Mouse (Mus musculus): ENCODE measurements around the gene Wnt9a. TPM values are rescaled to one million over a fixed set of nuclear protein-coding genes. Genes with fewer than 3 reads are reported as not detected.

Wnt9a gene
- polyA plus RNA-seq, 2 experiments, result 0.04 to 0.12 TPM

GRCm38 (mm10) chr11:59338736-59339120 lies 32.0 kb downstream of the Wnt9a start:
- H3K4me2 ChIP-seq (ENCODE audit: low read depth), result no peak overlapping the region
- no peak overlapping the region for H3K27ac ChIP-seq
- ATAC-seq (ENCODE audit: insufficient read depth) (no peak), DNase-seq (ENCODE audit: low read depth in 3 of 3, low spot score in 3 of 3) (no peak)
- H3K9me3 ChIP-seq (ENCODE audit: control insufficient read depth, low read length), result no peaks in the 10 kb centered on the region
- H3K4me3 ChIP-seq (ENCODE audit: insufficient read depth in 1 of 2, low read depth in 2 of 2, low read length in 2 of 2), result no peak overlapping the region
- TF ChIP-seq EP300 (IDR thresholded peaks at IDR 0.05; ENCODE audit: low read depth), result no peak
- no peak for TF ChIP-seq CTCF (IDR thresholded peaks at IDR 0.05; ENCODE audit: low read depth)
- H3K4me1 ChIP-seq (replicated peaks; ENCODE audit: control insufficient read depth in 2 of 2, insufficient read depth in 2 of 2, low read length in 1 of 2), result no peaks in the 10 kb centered on the region
- H3K9ac ChIP-seq (replicated peaks), result no peak overlapping the region
- H3K36me3 ChIP-seq (replicated peaks; ENCODE audit: control insufficient read depth, insufficient read depth, low read depth), result no peaks in the 10 kb centered on the region
- no peaks in the 10 kb centered on the region for H3K27me3 ChIP-seq (ENCODE audit: control insufficient read depth, insufficient read depth, low read length)
- WGBS (ENCODE audit: insufficient replicate concordance), result 54% methylated on average over 2 of the region's 2 CpGs

DNA sequence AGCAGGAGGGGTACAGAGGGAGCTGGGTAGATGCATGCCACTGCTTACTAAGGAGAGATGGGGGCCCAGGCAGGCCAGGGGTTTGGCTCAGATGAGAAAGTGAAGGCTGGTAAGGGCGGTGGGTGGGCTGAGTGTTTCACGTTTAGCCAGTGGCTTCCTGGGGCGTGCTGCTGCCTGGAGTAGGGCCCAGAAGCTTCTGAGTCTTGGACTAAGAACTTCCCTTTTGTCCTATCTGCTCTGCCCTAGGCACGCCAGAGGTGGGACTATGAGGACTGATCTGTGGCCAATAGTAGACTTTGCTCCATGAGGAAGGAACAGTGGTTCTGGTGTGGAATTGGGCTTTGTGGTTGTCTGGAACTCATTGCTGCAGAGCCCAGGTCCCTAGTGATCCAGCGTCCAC lies 36.2 kb downstream of the Wnt9a start:
- H3K36me3 ChIP-seq (replicated peaks; ENCODE audit: control insufficient read depth, insufficient read depth, low read depth), result no peaks in the 10 kb centered on the region
- ATAC-seq (ENCODE audit: insufficient read depth) (no peak), DNase-seq (ENCODE audit: low read depth in 3 of 3, low spot score in 3 of 3) (no peak)
- H3K9me3 ChIP-seq (ENCODE audit: control insufficient read depth, low read length), result no peaks in the 10 kb centered on the region
- no peak for TF ChIP-seq EP300 (IDR thresholded peaks at IDR 0.05; ENCODE audit: low read depth)
- TF ChIP-seq CTCF (IDR thresholded peaks at IDR 0.05; ENCODE audit: low read depth), result no peak
- no peak overlapping the region for H3K4me3 ChIP-seq (ENCODE audit: insufficient read depth in 1 of 2, low read depth in 2 of 2, low read length in 2 of 2)
- WGBS (ENCODE audit: insufficient replicate concordance), result 23% methylated on average over 5 of the region's 5 CpGs
- H3K27ac ChIP-seq, result no peak overlapping the region
- no peak overlapping the region for H3K9ac ChIP-seq (replicated peaks)
- no peaks in the 10 kb centered on the region for H3K27me3 ChIP-seq (ENCODE audit: control insufficient read depth, insufficient read depth, low read length)
- no peak overlapping the region for H3K4me2 ChIP-seq (ENCODE audit: low read depth)
- H3K4me1 ChIP-seq (replicated peaks; ENCODE audit: control insufficient read depth in 2 of 2, insufficient read depth in 2 of 2, low read length in 1 of 2), result no peaks in the 10 kb centered on the region

GRCm38 (mm10) chr11:59346166-59346910 lies 39.6 kb downstream of the Wnt9a start:
- no peak for DNase-seq (ENCODE audit: low read depth in 3 of 3, low spot score in 3 of 3)
- WGBS (ENCODE audit: insufficient replicate concordance), result 52% methylated on average over 11 of the region's 11 CpGs
- no peaks in the 10 kb centered on the region for H3K9me3 ChIP-seq (ENCODE audit: control insufficient read depth, low read length)
- H3K4me2 ChIP-seq (ENCODE audit: low read depth), result no peak overlapping the region
- H3K36me3 ChIP-seq (replicated peaks; ENCODE audit: control insufficient read depth, insufficient read depth, low read depth), result no peaks in the 10 kb centered on the region
- ATAC-seq (ENCODE audit: insufficient read depth), result no peak
- H3K27me3 ChIP-seq (ENCODE audit: control insufficient read depth, insufficient read depth, low read length), result no peaks in the 10 kb centered on the region
- no peak overlapping the region for H3K4me3 ChIP-seq (ENCODE audit: insufficient read depth in 1 of 2, low read depth in 2 of 2, low read length in 2 of 2)
- H3K27ac ChIP-seq, result no peak overlapping the region
- no peak overlapping the region for H3K9ac ChIP-seq (replicated peaks)
- TF ChIP-seq EP300 (IDR thresholded peaks at IDR 0.05; ENCODE audit: low read depth) (no peak), CTCF (IDR thresholded peaks at IDR 0.05; ENCODE audit: low read depth) (no peak)
- H3K4me1 ChIP-seq (replicated peaks; ENCODE audit: control insufficient read depth in 2 of 2, insufficient read depth in 2 of 2, low read length in 1 of 2), result no peaks in the 10 kb centered on the region

- 65% methylated on average over 2 of the region's 2 CpGs for WGBS (ENCODE audit: insufficient replicate concordance)
- no peak overlapping the region for H3K9ac ChIP-seq (replicated peaks)
- TF ChIP-seq CTCF (IDR thresholded peaks at IDR 0.05; ENCODE audit: low read depth) (no peak), EP300 (IDR thresholded peaks at IDR 0.05; ENCODE audit: low read depth) (no peak)
- H3K4me1 ChIP-seq (replicated peaks; ENCODE audit: control insufficient read depth in 2 of 2, insufficient read depth in 2 of 2, low read length in 1 of 2), result no peaks in the 10 kb centered on the region
- no peaks in the 10 kb centered on the region for H3K27me3 ChIP-seq (ENCODE audit: control insufficient read depth, insufficient read depth, low read length)
- ATAC-seq (ENCODE audit: insufficient read depth) (no peak), DNase-seq (ENCODE audit: low read depth in 3 of 3, low spot score in 3 of 3) (no peak)
- H3K9me3 ChIP-seq (ENCODE audit: control insufficient read depth, low read length), result no peaks in the 10 kb centered on the region
- no peak overlapping the region for H3K4me2 ChIP-seq (ENCODE audit: low read depth)
- H3K4me3 ChIP-seq (ENCODE audit: insufficient read depth in 1 of 2, low read depth in 2 of 2, low read length in 2 of 2), result no peak overlapping the region
- no peaks in the 10 kb centered on the region for H3K36me3 ChIP-seq (replicated peaks; ENCODE audit: control insufficient read depth, insufficient read depth, low read depth)
- H3K27ac ChIP-seq, result no peak overlapping the region
These were observed 43.6 kb downstream of the Wnt9a start for GRCm38 (mm10) chr11:59350326-59350725.

GRCm38 (mm10) chr11:59354793-59355192 lies 48.1 kb downstream of the Wnt9a start:
- no peak for ATAC-seq (ENCODE audit: insufficient read depth)
- TF ChIP-seq EP300 (IDR thresholded peaks at IDR 0.05; ENCODE audit: low read depth) (no peak), CTCF (IDR thresholded peaks at IDR 0.05; ENCODE audit: low read depth) (no peak)
- Histone ChIP-seq H3K9ac (replicated peaks) (no peak overlapping the region), H3K27me3 (ENCODE audit: control insufficient read depth, insufficient read depth, low read length) (no peaks in the 10 kb centered on the region), H3K27ac (no peak overlapping the region), H3K36me3 (replicated peaks; ENCODE audit: control insufficient read depth, insufficient read depth, low read depth) (no peaks in the 10 kb centered on the region), H3K4me1 (replicated peaks; ENCODE audit: control insufficient read depth in 2 of 2, insufficient read depth in 2 of 2, low read length in 1 of 2) (no peaks in the 10 kb centered on the region), H3K9me3 (ENCODE audit: control insufficient read depth, low read length) (no peaks in the 10 kb centered on the region), H3K4me3 (ENCODE audit: insufficient read depth in 1 of 2, low read depth in 2 of 2, low read length in 2 of 2) (no peak overlapping the region), H3K4me2 (ENCODE audit: low read depth) (no peak overlapping the region)
- 64% methylated on average over 4 of the region's 4 CpGs for WGBS (ENCODE audit: insufficient replicate concordance)
- no peak for DNase-seq (ENCODE audit: low read depth in 3 of 3, low spot score in 3 of 3)

Data from liver, embryonic 14.5 days (tissue).